Mouse (Mus musculus) MEL (cell line): Measurements from ENCODE around the gene Sec23b. TPM values are rescaled to one million over a fixed set of nuclear protein-coding genes. Genes with fewer than 3 reads are reported as not detected.

Source experiments
- DNase-seq: peaks from one replicate; pipeline ENCODE4 v3.0.0; 2011; ENCODE audit warnings: low read depth, low spot score
- H3K27ac ChIP-seq: 2 replicates; pipeline ENCODE4 v1.5.1; 2012; ENCODE audit warnings: low read depth, mild to moderate bottlenecking, control low read depth, low read length, moderate library complexity; ENCODE audit not compliant: control insufficient read depth
- H3K27me3 ChIP-seq, 2 experiments: fragments of 150-350 bp in 1 of 2; sonication (generic) in 1 of 2; 2 replicates each; pipeline ENCODE4 v1.6.1; 2012; ENCODE audit warnings: low read length in 2 of 2, mild to moderate bottlenecking in 2 of 2, improper control_type of control experiment in 1 of 2, moderate library complexity in 1 of 2; ENCODE audit not compliant: insufficient read depth in 2 of 2, control insufficient read depth in 1 of 2
- H3K36me3 ChIP-seq, 2 experiments: 2 replicates each; pipeline ENCODE4 v1.6.1; 2012 to 2014; ENCODE audit warnings: low read length in 2 of 2, improper control_type of control experiment in 1 of 2, inconsistent platforms in 1 of 2, mild to moderate bottlenecking in 1 of 2; ENCODE audit not compliant: insufficient read depth in 2 of 2, control insufficient read depth in 1 of 2
- H3K4me1 ChIP-seq, 2 experiments: fragments of 150-350 bp in 1 of 2; sonication (generic) in 1 of 2; 2 replicates each; pipeline ENCODE4 v1.6.1; 2012; ENCODE audit warnings: low read length in 2 of 2, improper control_type of control experiment in 1 of 2, mild to moderate bottlenecking in 1 of 2; ENCODE audit not compliant: insufficient read depth in 2 of 2, control insufficient read depth in 1 of 2
- H3K4me3 ChIP-seq, 2 experiments: fragments of 150-350 bp in 1 of 2; sonication (generic) in 1 of 2; 2 replicates each; pipeline ENCODE4 v1.5.1; 2012; ENCODE audit warnings: low read depth in 2 of 2, low read length in 2 of 2, mild to moderate bottlenecking in 2 of 2, moderate library complexity in 2 of 2, control low read depth in 1 of 2, improper control_type of control experiment in 1 of 2; ENCODE audit not compliant: control insufficient read depth in 1 of 2, insufficient read depth in 1 of 2
- H3K79me2 ChIP-seq: 2 replicates; pipeline ENCODE4 v1.6.1; 2012; ENCODE audit warnings: mild to moderate bottlenecking, low read length, moderate library complexity; ENCODE audit not compliant: control insufficient read depth, poor library complexity, insufficient read depth
- H3K9ac ChIP-seq: 2 replicates; pipeline ENCODE4 v1.6.1; 2012; ENCODE audit warnings: low read depth, mild to moderate bottlenecking, control low read depth, low read length, moderate library complexity; ENCODE audit not compliant: control insufficient read depth, poor library complexity, severe bottlenecking
- H3K9me3 ChIP-seq: fragments of 150-350 bp; sonication (generic); replicated peaks from 2 replicates; pipeline ENCODE4 v1.6.1; 2012; ENCODE audit warnings: mild to moderate bottlenecking, low read length, improper control_type of control experiment, moderate library complexity; ENCODE audit not compliant: insufficient read depth
- CTCF ChIP-seq, 3 experiments: IDR thresholded peaks in 2 of 3; conservative IDR thresholded peaks in 1 of 3; 2 replicates each; pipeline ENCODE4 v1.5.1; 2011 to 2012; ENCODE audit warnings: low read length in 3 of 3, low read depth in 2 of 3, mild to moderate bottlenecking in 2 of 3, improper control_type of control experiment in 1 of 3, inconsistent platforms in 1 of 3, mixed read lengths in 1 of 3, moderate library complexity in 1 of 3; ENCODE audit not compliant: control insufficient read depth in 1 of 3, insufficient read depth in 1 of 3, poor library complexity in 1 of 3, severe bottlenecking in 1 of 3
- E2F4 ChIP-seq: IDR thresholded peaks from 2 replicates; pipeline ENCODE4 v1.6.1; 2011; ENCODE audit warnings: low read depth, low read length, improper control_type of control experiment, borderline replicate concordance
- ELF1 ChIP-seq: IDR thresholded peaks from 2 replicates; pipeline ENCODE4 v1.6.1; 2014; ENCODE audit warnings: low read depth, mild to moderate bottlenecking, inconsistent platforms, low read length, improper control_type of control experiment, moderate library complexity
- EP300 ChIP-seq, 2 experiments: IDR thresholded peaks; 2 replicates each; pipeline ENCODE4 v1.6.1; 2011; ENCODE audit warnings: improper control_type of control experiment in 2 of 2, low read length in 2 of 2, low read depth in 1 of 2, mild to moderate bottlenecking in 1 of 2
- ETS1 ChIP-seq: IDR thresholded peaks from 2 replicates; pipeline ENCODE4 v1.6.1; 2012; ENCODE audit warnings: low read depth, mild to moderate bottlenecking, inconsistent platforms, low read length, improper control_type of control experiment, moderate library complexity
- GABPA ChIP-seq: IDR thresholded peaks from 2 replicates; pipeline ENCODE4 v1.6.1; 2012; ENCODE audit warnings: low read depth, mild to moderate bottlenecking, inconsistent platforms, low read length, improper control_type of control experiment, moderate library complexity
- HCFC1 ChIP-seq: IDR thresholded peaks from 2 replicates; pipeline ENCODE4 v1.6.1; 2012; ENCODE audit warnings: low read depth, mild to moderate bottlenecking, inconsistent platforms, low read length, improper control_type of control experiment, moderate library complexity
- JUND ChIP-seq: IDR thresholded peaks from 2 replicates; pipeline ENCODE4 v1.6.1; 2011; ENCODE audit warnings: low read depth, mild to moderate bottlenecking, improper control_type of control experiment, low read length
- KAT2A ChIP-seq: conservative IDR thresholded peaks from 2 replicates; pipeline ENCODE4 v1.6.1; 2012; ENCODE audit warnings: low read depth, low read length, improper control_type of control experiment, inconsistent platforms
- MAFK ChIP-seq: IDR thresholded peaks from 2 replicates; pipeline ENCODE4 v1.6.1; 2011; ENCODE audit warnings: low read depth, mild to moderate bottlenecking, low read length, improper control_type of control experiment, borderline replicate concordance
- MAX ChIP-seq: IDR thresholded peaks from 2 replicates; pipeline ENCODE4 v1.6.1; 2011; ENCODE audit warnings: low read length, improper control_type of control experiment
- MAZ ChIP-seq: IDR thresholded peaks from 2 replicates; pipeline ENCODE4 v1.6.1; 2012; ENCODE audit warnings: low read depth, mild to moderate bottlenecking, inconsistent platforms, low read length, improper control_type of control experiment
- MEF2A ChIP-seq: IDR thresholded peaks from 2 replicates; pipeline ENCODE4 v1.6.1; 2014; ENCODE audit warnings: low read depth, mild to moderate bottlenecking, inconsistent platforms, low read length, improper control_type of control experiment; ENCODE audit not compliant: poor library complexity, insufficient replicate concordance, severe bottlenecking; ENCODE audit errors: extremely low read depth
- MXI1 ChIP-seq: IDR thresholded peaks from 2 replicates; pipeline ENCODE4 v1.6.1; 2011; ENCODE audit warnings: mild to moderate bottlenecking, low read depth, low read length, improper control_type of control experiment
- NELFE ChIP-seq: IDR thresholded peaks from 2 replicates; pipeline ENCODE4 v1.6.1; 2011; ENCODE audit warnings: low read depth, low read length, improper control_type of control experiment
- NRF1 ChIP-seq: IDR thresholded peaks from 2 replicates; pipeline ENCODE4 v1.6.1; 2014; ENCODE audit warnings: low read depth, mild to moderate bottlenecking, inconsistent platforms, low read length, improper control_type of control experiment, moderate library complexity; ENCODE audit not compliant: poor library complexity, insufficient read depth, severe bottlenecking
- POLR2A ChIP-seq, 2 experiments: IDR thresholded peaks; 2 replicates each; pipeline ENCODE4 v1.6.1; 2011 to 2012; ENCODE audit warnings: low read length in 2 of 2, mild to moderate bottlenecking in 2 of 2, control low read depth in 1 of 2, improper control_type of control experiment in 1 of 2, low read depth in 1 of 2, moderate library complexity in 1 of 2; ENCODE audit not compliant: control insufficient read depth in 1 of 2, insufficient read depth in 1 of 2, poor library complexity in 1 of 2
- POLR2AphosphoS2 ChIP-seq: IDR thresholded peaks from 2 replicates; pipeline ENCODE4 v1.6.1; 2011; ENCODE audit warnings: low read length, improper control_type of control experiment
- POLR2AphosphoS5 ChIP-seq: IDR thresholded peaks from 2 replicates; pipeline ENCODE4 v1.6.1; 2012; ENCODE audit warnings: low read depth, borderline replicate concordance, mild to moderate bottlenecking, inconsistent platforms, low read length, moderate library complexity, mixed read lengths
- RCOR1 ChIP-seq: IDR thresholded peaks from 2 replicates; pipeline ENCODE4 v1.6.1; 2012; ENCODE audit warnings: low read depth, mild to moderate bottlenecking, inconsistent platforms, low read length, improper control_type of control experiment
- SIN3A ChIP-seq: IDR thresholded peaks from 2 replicates; pipeline ENCODE4 v1.6.1; 2012; ENCODE audit warnings: low read length, improper control_type of control experiment, inconsistent platforms
- SMC3 ChIP-seq: IDR thresholded peaks from 2 replicates; pipeline ENCODE4 v1.6.1; 2011; ENCODE audit warnings: low read depth, low read length, improper control_type of control experiment
- TAL1 ChIP-seq: IDR thresholded peaks from 2 replicates; pipeline ENCODE4 v1.6.1; 2012; ENCODE audit warnings: mild to moderate bottlenecking, inconsistent platforms, low read length, moderate library complexity, mixed read lengths
- TBP ChIP-seq: IDR thresholded peaks from 2 replicates; pipeline ENCODE4 v1.8.0; 2011; ENCODE audit warnings: low read depth, low read length, improper control_type of control experiment
- ZC3H11A ChIP-seq: IDR thresholded peaks from 2 replicates; pipeline ENCODE4 v1.6.1; 2012; ENCODE audit warnings: low read depth, mild to moderate bottlenecking, inconsistent platforms, low read length, improper control_type of control experiment
- ZKSCAN1 ChIP-seq: IDR thresholded peaks from 2 replicates; pipeline ENCODE4 v1.6.1; 2012; ENCODE audit warnings: low read depth, mild to moderate bottlenecking, inconsistent platforms, low read length, improper control_type of control experiment, moderate library complexity
- ZMIZ1 ChIP-seq: IDR thresholded peaks from 2 replicates; pipeline ENCODE4 v1.6.1; 2012; ENCODE audit warnings: low read depth, mild to moderate bottlenecking, inconsistent platforms, low read length, improper control_type of control experiment, moderate library complexity
- ZNF384 ChIP-seq: IDR thresholded peaks from 2 replicates; pipeline ENCODE4 v1.6.1; 2012; ENCODE audit warnings: low read depth, mild to moderate bottlenecking, inconsistent platforms, low read length, improper control_type of control experiment
- polyA plus RNA-seq, 2 experiments: library from polyadenylated mRNA; stranded (reverse) in 1 of 2; unstranded in 1 of 2; fragments of >175 nt in 1 of 2; fragments of >200 nt in 1 of 2; gene quantifications; 2 replicates each; pipeline versions ENCODE4 v1.2.1 to v1.2.4; 2012; ENCODE audit warnings: low replicate concordance in 2 of 2, low read depth in 1 of 2; ENCODE audit not compliant: insufficient read length in 2 of 2, insufficient read depth in 1 of 2, missing spikeins in 1 of 2
- total RNA-seq: library from RNA; depleted of rRNA; stranded (reverse); fragments of 300-350 nt; gene quantifications from 2 replicates; pipeline ENCODE4 v1.2.3, GENCODE M21; 2012; rRNA removed

Sec23b gene
- total RNA-seq (76.8 and 89.8 TPM in 2 replicates), polyA plus RNA-seq (10 to 100 TPM in 1 of 2 experiments, not detected in 1; 78.7 TPM)

DNA sequence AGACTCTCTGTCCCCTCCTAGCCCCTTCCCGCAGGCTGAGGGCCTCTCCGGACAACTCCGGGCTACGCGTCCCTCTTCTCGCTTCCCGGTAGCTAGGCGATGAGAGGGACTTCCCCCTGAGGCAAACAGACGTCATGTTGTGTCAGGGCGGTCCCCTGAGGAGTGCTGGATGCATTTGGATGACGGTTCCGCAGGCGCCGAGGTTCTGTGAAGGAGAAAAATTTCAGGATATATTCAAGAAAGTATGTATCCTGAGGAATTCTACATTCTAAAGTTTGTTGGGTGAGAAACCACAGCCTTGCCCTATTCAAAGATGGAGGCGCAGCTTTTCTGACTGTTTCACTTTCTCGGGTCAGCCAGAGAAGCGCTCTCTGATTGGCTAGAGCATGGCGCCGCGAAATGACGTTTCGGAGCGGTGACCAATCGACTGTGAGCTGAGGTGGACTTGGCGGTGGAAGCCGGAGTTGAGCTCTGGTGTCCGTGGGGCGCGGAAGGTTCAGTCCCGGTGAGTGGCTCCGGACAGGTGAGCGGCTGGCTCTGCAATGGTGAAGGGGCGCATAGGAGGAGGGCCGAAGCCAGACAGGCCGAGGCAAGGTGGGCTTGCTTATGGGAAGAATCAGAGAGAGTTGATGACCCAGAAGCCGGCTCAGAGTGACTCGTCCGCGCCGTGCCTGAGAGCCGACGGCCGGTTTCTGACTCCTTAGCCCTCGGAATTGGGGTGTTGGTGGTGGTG lies at the start of gene Sec23b:
Sec23b (plus strand) TSS at position 410 of the 733 bp plus-strand sequence.
- Histone ChIP-seq H3K9me3 (no peaks in the 10 kb centered on the region), H3K4me1 (peaks cover 0 to 3% of the 10 kb centered on the region in 2 experiments; a peak in 2 of 4 replicates), H3K27me3 (no peaks in the 10 kb centered on the region), H3K79me2 (peaks cover 13% of the 10 kb centered on the region), H3K27ac (peak within 1 kb of the TSS; percentile 88), H3K9ac (peak within 1 kb of the TSS; percentile 89), H3K4me3 (peak within 1 kb of the TSS; percentile 93 to 96), H3K36me3 (peaks cover 2 to 6% of the 10 kb centered on the region in 2 experiments; a peak in 3 of 4 replicates)
- DNase-seq = peak; percentile 98
- TF ChIP-seq NELFE (peak; percentile 58), TAL1 (no peak), E2F4 (0 out of 2 replicates have a peak, but pooled peaks have one; percentile 19), TBP (peak; percentile 70), POLR2AphosphoS2 (0 out of 2 replicates have a peak, but pooled peaks have one; percentile 6), MAX (peak; percentile 45; the same call in 1 of the 2 replicates), NRF1 (no peak), CTCF (IDR thresholded peaks at IDR 0.05 in 2 of 3, conservative IDR thresholded peaks at IDR 0.05 in 1 of 3; ENCODE audit: control insufficient read depth in 1 of 3, insufficient read depth in 1 of 3, low read depth in 2 of 3, low read length in 3 of 3, poor library complexity in 1 of 3, severe bottlenecking in 1 of 3) (no peak), JUND (no peak), ELF1 (peak; percentile 53; the same call in 1 of the 2 replicates), SIN3A (peak; percentile 71), RCOR1 (no peak), ZMIZ1 (peak; percentile 65; the same call in 1 of the 2 replicates), MAZ (0 out of 2 replicates have a peak, but pooled peaks have one; percentile 46), MXI1 (peak; percentile 79), MAFK (no peak), POLR2AphosphoS5 (no peak), ETS1 (peak; percentile 18; the same call in 1 of the 2 replicates), KAT2A (peak; percentile 61; the same call in 1 of the 2 replicates), ZC3H11A (no peak), SMC3 (no peak), POLR2A (IDR thresholded peaks at IDR 0.05; ENCODE audit: control insufficient read depth in 1 of 2, insufficient read depth in 1 of 2, low read depth in 1 of 2, low read length in 2 of 2, poor library complexity in 1 of 2) (peak; percentile 77 to 78), GABPA (no peak), MEF2A (no peak), EP300 (IDR thresholded peaks at IDR 0.05; ENCODE audit: low read depth in 1 of 2, low read length in 2 of 2) (no peak), ZNF384 (no peak), HCFC1 (peak; percentile 91), ZKSCAN1 (no peak)
- TF ChIP-seq, all 39 proteins: peak for 14
